Mouse (Mus musculus) cerebellum, postnatal 4 days (tissue): ENCODE measurements around the gene Birc7.

Experiments
- DNase-seq, 2 experiments: peaks; one replicate each; pipeline ENCODE4 v3.0.0; 2022; ENCODE audit warnings: low spot score in 2 of 2, mixed read lengths in 1 of 2

Birc7 gene

GRCm38 (mm10) chr2:180966092-180966882, 37.5 kb downstream of the Birc7 start:
- DNase-seq: no peak

- DNase-seq: peak; percentile 73 to 88
These were observed 38.4 kb downstream of the Birc7 start, which contains the start of gene Arfgap1 for GRCm38 (mm10) chr2:180967010-180967763. Gene Arfgap1 (plus strand): TSS chr2:180967225.

- no peak for DNase-seq
These were observed 52.3 kb downstream of the Birc7 start for GRCm38 (mm10) chr2:180981133-180981532.
